Mouse (Mus musculus) kidney, adult 2 months (tissue): ENCODE results near the gene Mgmt.

Experiments used
- CTCF ChIP-seq: fragments of 200-500 bp; conservative IDR thresholded peaks from 2 replicates; pipeline ENCODE4 v1.5.1; 2011; ENCODE audit warnings: low read depth, mild to moderate bottlenecking, control low read depth, low read length, moderate library complexity, mixed read lengths; ENCODE audit not compliant: insufficient read depth, insufficient read length
- POLR2A ChIP-seq: fragments of 200-500 bp; IDR thresholded peaks from one replicate; pipeline ENCODE4 v1.6.1; 2011; ENCODE audit warnings: low read depth, low read length, control low read depth

DNA sequence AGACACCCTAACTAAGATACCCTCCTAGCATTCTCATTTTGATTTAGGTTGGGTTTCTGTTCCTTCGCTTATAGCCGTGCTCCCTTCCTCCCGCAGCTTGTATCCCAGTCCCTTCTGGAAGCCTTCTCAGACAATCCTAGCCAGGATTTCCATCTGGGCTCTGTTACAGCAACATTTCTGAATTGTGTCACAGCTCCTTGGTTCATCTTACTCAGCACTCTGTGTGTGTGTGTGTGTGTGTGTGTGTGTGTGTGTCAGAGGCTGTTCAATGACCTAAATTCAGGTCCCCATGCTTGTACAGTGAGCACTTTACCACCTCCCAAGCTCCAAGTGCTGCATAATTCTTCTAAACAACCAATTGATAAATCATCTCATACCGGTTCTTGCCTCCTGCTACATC lies 14.0 kb upstream of the Mgmt start:
- no peak for TF ChIP-seq CTCF
- no peak for TF ChIP-seq POLR2A
